Mouse (Mus musculus): ENCODE results near the gene Sfmbt1. TPM values are rescaled to one million over a fixed set of nuclear protein-coding genes. Genes with fewer than 3 reads are reported as not detected.
A peak's percentile ranks its signal among the peaks of the same experiment; 100 is the strongest.

Gene Sfmbt1
- 10 to 100 TPM; 28.9 to 30.1 TPM for total RNA-seq (2021)

GRCm38 (mm10) chr14:30714799-30715617 is at the start of gene Sfmbt1:
TSS of gene Sfmbt1 (plus strand) at chr14:30714849.
- peak in 1 of 2 experiments; percentile 23 for DNase-seq (ENCODE audit: extremely low spot score in 1 of 2, low spot score in 1 of 2)

DNA sequence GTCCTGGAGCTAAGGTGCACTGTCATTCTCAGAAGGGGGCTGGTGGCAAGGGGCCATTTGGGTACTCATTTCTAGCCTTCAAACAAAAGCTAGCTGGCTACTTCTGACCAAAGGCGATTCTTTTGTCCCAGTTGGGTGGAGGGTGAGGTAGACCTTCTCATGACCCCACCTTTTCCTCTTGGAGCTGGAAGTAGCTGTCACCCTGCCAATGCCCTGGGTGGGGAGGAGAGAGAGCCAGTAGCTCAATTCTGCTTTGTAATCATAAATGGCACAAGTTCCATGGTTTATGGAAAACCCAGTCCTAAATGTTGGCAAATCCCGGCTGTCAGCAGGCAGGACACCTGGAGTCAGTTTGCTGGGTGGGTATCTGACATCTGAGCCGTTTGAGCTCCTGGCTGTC is 48.6 kb upstream of the Sfmbt1 start:
- DNase-seq (ENCODE audit: extremely low spot score in 1 of 2, low spot score in 1 of 2) = no peak

DNA sequence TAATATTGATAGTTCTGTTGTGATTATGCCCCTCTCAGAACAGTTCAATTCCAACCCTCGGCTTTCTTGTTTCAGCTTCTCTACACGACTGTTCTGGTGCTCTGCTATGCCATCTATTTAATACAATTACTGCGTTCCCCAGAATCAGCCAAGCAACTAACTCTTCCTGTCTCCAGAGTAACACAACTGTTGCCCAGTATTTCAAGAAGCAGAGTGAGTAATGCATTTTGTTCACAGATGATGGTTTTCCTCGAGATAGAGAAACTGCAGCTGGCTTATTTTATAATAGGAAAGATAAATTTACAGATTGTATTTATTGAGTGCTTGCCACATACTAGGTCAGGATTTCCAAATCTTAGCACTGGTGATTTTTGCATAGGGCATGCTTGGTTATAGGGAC is 48.0 kb upstream of the Sfmbt1 start:
- DNase-seq (ENCODE audit: extremely low spot score in 1 of 2, low spot score in 1 of 2) = no peak

- no peak for DNase-seq (ENCODE audit: extremely low spot score in 1 of 2, low spot score in 1 of 2)
Observed at GRCm38 (mm10) chr14:30670161-30670560, 44.5 kb upstream of the Sfmbt1 start.

- no peak for DNase-seq (ENCODE audit: extremely low spot score in 1 of 2, low spot score in 1 of 2)
Observed at GRCm38 (mm10) chr14:30671095-30671985, 43.3 kb upstream of the Sfmbt1 start.

DNA sequence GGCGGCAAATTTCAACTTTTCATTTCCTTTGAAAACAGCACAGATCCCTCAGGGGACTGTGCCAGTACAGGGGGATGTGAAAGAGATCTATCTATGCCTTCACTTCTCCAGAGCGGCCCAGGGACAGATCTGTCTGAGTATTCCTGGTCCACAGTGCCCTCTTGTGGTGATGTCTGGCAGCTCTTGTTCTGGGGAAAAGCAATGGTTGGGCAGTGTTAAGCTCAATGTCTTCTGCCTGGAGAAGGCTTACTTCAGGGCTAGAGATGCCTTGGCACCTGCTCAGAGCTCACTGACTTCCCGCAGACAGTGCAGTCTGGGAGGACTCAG is 42.7 kb upstream of the Sfmbt1 start:
- peak; percentile 83 to 97 for DNase-seq (ENCODE audit: extremely low spot score in 1 of 2, low spot score in 1 of 2)

DNA sequence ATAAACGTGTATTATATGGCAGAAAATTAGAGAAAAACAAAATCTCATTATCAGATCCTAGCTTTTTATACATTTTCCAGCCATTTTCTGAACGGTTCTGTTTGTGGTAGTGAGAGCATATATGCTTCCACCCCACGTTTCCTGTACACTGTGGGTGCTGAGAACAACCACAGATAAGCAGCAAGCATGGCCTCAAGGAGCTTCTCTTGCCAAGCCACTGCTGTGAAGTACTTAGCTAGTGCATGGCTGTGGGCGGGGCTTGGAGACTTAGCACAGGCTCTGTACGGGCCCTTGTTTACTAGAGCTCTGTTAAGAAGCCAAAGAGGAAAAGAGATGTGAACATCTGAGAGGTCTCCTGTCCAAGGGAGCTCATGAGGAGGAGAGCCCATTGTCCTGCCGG is 39.7 kb upstream of the Sfmbt1 start:
- DNase-seq (ENCODE audit: extremely low spot score in 1 of 2, low spot score in 1 of 2) = no peak

GRCm38 (mm10) chr14:30682131-30682530 is 32.5 kb upstream of the Sfmbt1 start:
- DNase-seq (ENCODE audit: extremely low spot score in 1 of 2, low spot score in 1 of 2) = no peak

GRCm38 (mm10) chr14:30690685-30691084 is 24.0 kb upstream of the Sfmbt1 start:
- DNase-seq (ENCODE audit: extremely low spot score in 1 of 2, low spot score in 1 of 2) = no peak

- no peak for DNase-seq (ENCODE audit: extremely low spot score in 1 of 2, low spot score in 1 of 2)
Observed at GRCm38 (mm10) chr14:30692439-30692838, 22.2 kb upstream of the Sfmbt1 start.

DNA sequence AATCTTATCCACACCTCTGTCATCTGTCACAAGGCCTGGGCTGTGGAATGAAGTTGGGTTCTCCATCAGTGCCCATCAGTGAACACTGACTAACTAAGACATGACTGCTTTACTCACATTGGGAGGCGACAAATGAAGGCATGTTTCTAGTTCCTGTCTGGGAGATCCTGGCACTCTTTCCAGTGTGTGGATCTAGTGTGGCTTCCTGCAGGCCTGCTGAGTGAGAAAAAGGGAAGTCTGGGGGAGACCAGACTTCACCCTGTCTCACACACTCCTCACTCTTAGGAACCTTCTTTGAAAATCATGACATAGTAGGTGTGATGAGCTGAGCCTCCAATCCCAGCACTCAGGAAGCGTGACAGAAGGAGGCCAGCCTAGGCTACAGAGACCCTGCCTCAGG is 19.9 kb upstream of the Sfmbt1 start:
- DNase-seq (ENCODE audit: extremely low spot score in 1 of 2, low spot score in 1 of 2) = no peak

DNA sequence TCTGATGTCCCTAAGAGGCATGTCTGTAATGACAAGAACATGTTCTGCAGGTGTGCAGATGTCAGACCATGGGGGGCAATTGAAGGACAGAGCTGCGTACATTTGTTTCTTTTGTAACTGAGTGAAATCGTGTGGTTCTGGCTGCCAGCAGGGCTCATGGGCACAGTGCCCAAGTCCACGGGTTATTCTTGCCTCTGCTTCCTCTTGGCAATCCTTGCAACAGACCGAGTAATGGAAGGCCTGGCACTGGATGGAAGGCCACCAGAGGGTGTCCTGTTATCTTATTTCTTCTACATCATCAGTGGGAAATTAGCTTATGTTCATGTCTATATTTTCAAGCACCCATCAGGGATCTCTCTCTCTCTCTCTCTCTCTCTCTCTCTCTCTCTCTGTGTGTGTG is 19.0 kb upstream of the Sfmbt1 start:
- DNase-seq (ENCODE audit: extremely low spot score in 1 of 2, low spot score in 1 of 2) = peak; percentile 51 to 63

GRCm38 (mm10) chr14:30697407-30698052 is 17.1 kb upstream of the Sfmbt1 start:
- DNase-seq (ENCODE audit: extremely low spot score in 1 of 2, low spot score in 1 of 2) = no peak

GRCm38 (mm10) chr14:30699656-30700055 is 15.0 kb upstream of the Sfmbt1 start:
- DNase-seq (ENCODE audit: extremely low spot score in 1 of 2, low spot score in 1 of 2) = peak in 1 of 2 experiments; percentile 69

- DNase-seq (ENCODE audit: extremely low spot score in 1 of 2, low spot score in 1 of 2) = no peak
Observed at GRCm38 (mm10) chr14:30702512-30702911, 12.1 kb upstream of the Sfmbt1 start.

- DNase-seq (ENCODE audit: extremely low spot score in 1 of 2, low spot score in 1 of 2) = no peak
Observed at GRCm38 (mm10) chr14:30703079-30703478, 11.6 kb upstream of the Sfmbt1 start.

- DNase-seq (ENCODE audit: extremely low spot score in 1 of 2, low spot score in 1 of 2) = no peak
Observed at GRCm38 (mm10) chr14:30704098-30704855, 10.4 kb upstream of the Sfmbt1 start.

- no peak for DNase-seq (ENCODE audit: extremely low spot score in 1 of 2, low spot score in 1 of 2)
Observed at GRCm38 (mm10) chr14:30711892-30712291, 2.8 kb upstream of the Sfmbt1 start.

DNA sequence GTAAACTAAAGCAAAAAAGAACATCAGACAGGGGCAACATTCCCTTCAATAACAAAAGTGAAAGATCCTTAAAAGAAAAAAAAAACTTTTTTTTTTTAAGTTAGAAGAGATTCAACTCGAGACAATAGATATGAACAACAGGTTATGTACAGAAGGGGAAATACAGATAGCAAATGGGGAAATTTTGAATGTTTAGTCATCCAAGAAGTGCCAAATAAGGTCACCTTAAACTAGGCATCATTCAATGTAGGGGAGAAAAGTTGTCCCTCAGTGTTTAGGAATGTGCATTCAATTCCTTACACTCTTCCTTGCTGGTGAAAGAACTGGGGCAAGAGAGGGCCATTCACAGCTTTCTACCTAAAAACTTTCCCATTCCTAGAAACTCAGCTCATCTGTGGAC is 880 bp upstream of the Sfmbt1 start:
- DNase-seq (ENCODE audit: extremely low spot score in 1 of 2, low spot score in 1 of 2) = no peak

DNA sequence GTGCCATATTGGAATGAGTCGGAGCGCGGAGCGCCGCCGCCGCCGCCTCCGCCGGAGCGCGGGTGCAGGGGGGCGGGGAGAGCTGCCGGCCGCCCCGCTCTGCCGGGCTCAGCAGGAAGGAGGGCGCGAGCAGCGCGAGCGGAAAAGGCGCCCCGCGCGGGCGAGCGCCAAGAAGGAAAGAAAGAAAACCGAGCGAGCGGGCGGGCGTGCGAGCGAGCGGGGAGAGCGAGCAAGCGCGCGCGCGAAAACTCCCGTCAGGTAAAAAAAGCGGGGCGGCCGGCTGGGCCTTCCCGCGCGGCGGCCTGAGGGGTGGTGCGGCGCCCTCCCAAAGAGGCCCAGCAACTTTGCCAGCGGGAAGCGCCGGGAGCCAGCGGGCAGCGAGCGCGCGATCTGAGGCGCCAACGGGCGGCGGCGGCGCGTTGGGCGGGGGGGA is 985 bp downstream of the Sfmbt1 start:
- DNase-seq (ENCODE audit: extremely low spot score in 1 of 2, low spot score in 1 of 2) = peak; percentile 67 to 75

All from layer of hippocampus, postnatal 25 days (tissue).